Mouse (Mus musculus) gastrocnemius, adult 8-10 months (tissue): ENCODE data around the gene Slco3a1. TPM values are rescaled to one million over a fixed set of nuclear protein-coding genes. Genes with fewer than 3 reads are reported as not detected.
A peak's percentile ranks its signal among the peaks of the same experiment; 100 is the strongest.

ENCODE experiments used
- DNase-seq, 2 experiments: peaks; one replicate each; pipeline ENCODE4 v3.0.0; 2022; ENCODE audit warnings: low spot score in 2 of 2
- total RNA-seq, 4 experiments: library from RNA; stranded (reverse); gene quantifications; 2 replicates each; pipeline ENCODE4 v1.2.4; 2022

The Slco3a1 gene
- total RNA-seq, 4 experiments from 2014 or later: 64.6 to 75.6 (median 69.4) TPM

- DNase-seq: no peak
Observed at GRCm38 (mm10) chr7:74386257-74386656, 168.3 kb downstream of the Slco3a1 start.

GRCm38 (mm10) chr7:74383040-74383666, 171.4 kb downstream of the Slco3a1 start:
- DNase-seq: no peak

GRCm38 (mm10) chr7:74382286-74382685, 172.3 kb downstream of the Slco3a1 start:
- DNase-seq: peak in 1 of 2 experiments; percentile 26

GRCm38 (mm10) chr7:74381881-74382281, 172.7 kb downstream of the Slco3a1 start:
- DNase-seq: peak; percentile 69 to 73

GRCm38 (mm10) chr7:74381051-74381450, 173.5 kb downstream of the Slco3a1 start:
- no peak for DNase-seq

- no peak for DNase-seq
Observed at GRCm38 (mm10) chr7:74377909-74378308, 176.7 kb downstream of the Slco3a1 start.

GRCm38 (mm10) chr7:74376397-74377044, 178.1 kb downstream of the Slco3a1 start:
- no peak for DNase-seq

GRCm38 (mm10) chr7:74375174-74375957, 179.2 kb downstream of the Slco3a1 start:
- DNase-seq: peak in 1 of 2 experiments; percentile 34

GRCm38 (mm10) chr7:74373056-74373455, 181.5 kb downstream of the Slco3a1 start:
- DNase-seq: no peak

GRCm38 (mm10) chr7:74372141-74372582, 182.4 kb downstream of the Slco3a1 start:
- DNase-seq: no peak

GRCm38 (mm10) chr7:74371656-74372055, 182.9 kb downstream of the Slco3a1 start:
- no peak for DNase-seq

- DNase-seq: peak in 1 of 2 experiments; percentile 38
Observed at GRCm38 (mm10) chr7:74371208-74371607, 183.4 kb downstream of the Slco3a1 start.

GRCm38 (mm10) chr7:74369657-74370056, 184.9 kb downstream of the Slco3a1 start:
- no peak for DNase-seq

GRCm38 (mm10) chr7:74368256-74368980, 186.2 kb downstream of the Slco3a1 start:
- DNase-seq: no peak

GRCm38 (mm10) chr7:74367350-74367749, 187.2 kb downstream of the Slco3a1 start:
- DNase-seq: no peak

GRCm38 (mm10) chr7:74365623-74366022, 189.0 kb downstream of the Slco3a1 start:
- DNase-seq: no peak

GRCm38 (mm10) chr7:74364956-74365355, 189.6 kb downstream of the Slco3a1 start:
- no peak for DNase-seq

- DNase-seq: no peak
Observed at GRCm38 (mm10) chr7:74363440-74363839, 191.1 kb downstream of the Slco3a1 start.

GRCm38 (mm10) chr7:74361677-74362076, 192.9 kb downstream of the Slco3a1 start:
- DNase-seq: no peak

GRCm38 (mm10) chr7:74357027-74357426, 197.6 kb downstream of the Slco3a1 start:
- no peak for DNase-seq

- DNase-seq: no peak
Observed at GRCm38 (mm10) chr7:74354527-74355256, 199.9 kb downstream of the Slco3a1 start.
